Comparison of ENCODE assay signal across 16 mouse cellular contexts in the genomic region with DNA sequence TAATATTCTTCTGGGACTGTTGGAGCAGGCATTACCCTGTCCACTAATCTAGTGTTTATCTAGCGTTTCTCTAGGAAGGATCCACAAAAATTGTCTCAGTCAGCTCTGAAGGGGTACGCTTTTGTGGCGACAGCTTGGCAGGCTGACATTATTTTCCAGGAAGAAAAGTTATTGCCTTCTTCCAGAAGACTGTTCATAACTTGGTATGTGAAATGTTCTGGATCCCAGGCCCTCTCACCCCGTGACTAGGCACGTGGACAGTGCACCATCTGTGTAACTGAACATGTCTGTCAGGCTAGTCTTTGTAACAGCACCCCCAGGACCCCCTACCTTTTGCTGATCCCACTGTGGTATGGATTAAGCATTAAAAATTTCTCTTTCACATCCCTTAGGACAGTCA. TPM values are rescaled to one million over a fixed set of nuclear protein-coding genes. Genes with fewer than 3 reads are reported as not detected.
DNase-seq lines count a peak whose midpoint lies in the region; ATAC-seq and TF ChIP-seq lines count a peak whose summit lies in the region.
"Had no signal": no experiment of that assay in that cellular context is flagged by ENCODE, and none has a peak within 500 bp of the region (broad histone marks: within the 10 kb centered on the region; RNA-seq: fewer than 3 reads in every experiment).

No protein-coding gene starts in this region.

- WGBS in heart, embryonic 13.5 days, result 46% methylated on average over 5 of the region's 5 CpGs
- WGBS in lung, embryonic 14.5 days, result 26% methylated on average over 5 of the region's 5 CpGs
- WGBS in lung, adult 2 months, result 66% methylated on average over 5 of the region's 5 CpGs
- WGBS in limb, embryonic 12.5 days, result 49% methylated on average over 5 of the region's 5 CpGs

- peaks cover 56% of the 10 kb centered on the region for H3K4me1 ChIP-seq in heart, embryonic 13.5 days
- peaks cover 20% of the 10 kb centered on the region; the same call in 1 of the 2 replicates for H3K4me1 ChIP-seq in lung, embryonic 14.5 days (ENCODE audit: insufficient read depth)
- no peaks in the 10 kb centered on the region; the same call in 1 of the 2 replicates for H3K4me1 ChIP-seq in lung, adult 2 months (ENCODE audit: control insufficient read depth, insufficient read depth, low read length)
- peaks cover 40% of the 10 kb centered on the region for H3K4me1 ChIP-seq in limb, embryonic 12.5 days (replicated peaks)
- H3K4me1 ChIP-seq: megakaryocyte, embryonic 14.5 days had no signal

- TF ChIP-seq POLR2A in lung, adult 2 months (IDR thresholded peaks at IDR 0.05; ENCODE audit: borderline replicate concordance, extremely low read depth, low read depth, low read length), result no peak

- H3K27ac ChIP-seq in heart, embryonic 13.5 days (replicated peaks), result peak overlapping the region; percentile 99
- peak overlapping the region; percentile 99 for H3K27ac ChIP-seq in lung, embryonic 14.5 days (ENCODE audit: low read depth)
- 0 out of 2 replicates have a peak overlapping the region, but pooled peaks have one; percentile 29 for H3K27ac ChIP-seq in limb, embryonic 12.5 days
- H3K27ac ChIP-seq: liver, embryonic 14.5 days had no signal

- H3K27me3 ChIP-seq in heart, embryonic 13.5 days (replicated peaks), result no peaks in the 10 kb centered on the region
- no peaks in the 10 kb centered on the region for H3K27me3 ChIP-seq in lung, embryonic 14.5 days (ENCODE audit: insufficient read depth, low read length)
- no peaks in the 10 kb centered on the region for H3K27me3 ChIP-seq in limb, embryonic 12.5 days

- intact Hi-C loops in heart, postnatal 25 days (cut with DNase I), result no loop called here

- no peak for DNase-seq in heart, postnatal 25 days (ENCODE audit: low spot score)
- DNase-seq in lung, embryonic 14.5 days, result no peak
- no peak for DNase-seq in lung, adult 2 months
- no peak for DNase-seq in cerebellum, postnatal 10 days
- DNase-seq: adrenal gland, adult 2 months; cerebellum, adult 11 months had no signal

- peak overlapping the region; percentile 71; the same call in 1 of the 2 replicates for H3K4me2 ChIP-seq in heart, embryonic 13.5 days
- H3K4me2 ChIP-seq in lung, embryonic 14.5 days, result peak overlapping the region; percentile 61
- H3K4me2 ChIP-seq in limb, embryonic 12.5 days, result 0 out of 2 replicates have a peak overlapping the region, but pooled peaks have one; percentile 64

- H3K36me3 ChIP-seq in heart, embryonic 13.5 days, result no peaks in the 10 kb centered on the region
- no peaks in the 10 kb centered on the region for H3K36me3 ChIP-seq in lung, embryonic 14.5 days (ENCODE audit: insufficient read depth)
- H3K36me3 ChIP-seq in limb, embryonic 12.5 days, result no peaks in the 10 kb centered on the region
- H3K36me3 ChIP-seq: G1E had no signal

- no peak for ATAC-seq in heart, embryonic 13.5 days (ENCODE audit: extremely low read depth, insufficient number of reproducible peaks, low FRiP score, low TSS enrichment)
- ATAC-seq in lung, embryonic 14.5 days (ENCODE audit: insufficient read depth), result no peak
- ATAC-seq in limb, embryonic 12.5 days (ENCODE audit: insufficient number of reproducible peaks, insufficient read depth, low FRiP score, low TSS enrichment, low read depth), result no peak
- no peak for ATAC-seq in erythroid progenitor cell, adult 5-6 weeks (replicated peaks; ENCODE audit: low FRiP score, poor library complexity, severe bottlenecking)
- ATAC-seq: forebrain, embryonic 14.5 days; inflammation-experienced regulatory T-cells, adult 6 months; midbrain, embryonic 16.5 days had no signal

- H3K9ac ChIP-seq in heart, embryonic 13.5 days, result 0 out of 2 replicates have a peak overlapping the region, but pooled peaks have one; percentile 93
- no peak overlapping the region for H3K9ac ChIP-seq in lung, embryonic 14.5 days
- no peak overlapping the region for H3K9ac ChIP-seq in limb, embryonic 12.5 days (replicated peaks)
- H3K9ac ChIP-seq: liver, embryonic 14.5 days had no signal

- no peak overlapping the region for H3K4me3 ChIP-seq in heart, embryonic 13.5 days
- H3K4me3 ChIP-seq in lung, embryonic 14.5 days (ENCODE audit: low read depth, low read length), result peak overlapping the region; percentile 73
- H3K4me3 ChIP-seq in lung, adult 2 months (replicated peaks; ENCODE audit: extremely low read depth, low read depth, low read length), result no peak overlapping the region
- no peak overlapping the region for H3K4me3 ChIP-seq in limb, embryonic 12.5 days (replicated peaks)
- H3K4me3 ChIP-seq: megakaryocyte, embryonic 14.5 days had no signal

- no peak for TF ChIP-seq CTCF in lung, embryonic 14.5 days (IDR thresholded peaks at IDR 0.05; ENCODE audit: low read depth)
- no peak for TF ChIP-seq CTCF in lung, adult 2 months (IDR thresholded peaks at IDR 0.05; ENCODE audit: insufficient read depth, low read length)

- no peaks in the 10 kb centered on the region for H3K9me3 ChIP-seq in heart, embryonic 13.5 days
- no peaks in the 10 kb centered on the region for H3K9me3 ChIP-seq in lung, embryonic 14.5 days (ENCODE audit: low read depth, low read length)
- no peaks in the 10 kb centered on the region for H3K9me3 ChIP-seq in limb, embryonic 12.5 days
- H3K9me3 ChIP-seq: G1E had no signal

RNA-seq across cellular contexts. Expression of gene Ednra, which starts 1.1 kb away (rescaled TPM):
- 38.2 and 42.8 TPM in 2 replicates for polyA plus RNA-seq in heart, embryonic 13.5 days (2015; fragmentation: Nextera tagmentation; extraction: Ambion mirVana)
- 10 to 100 TPM; 45.8 to 50.9 TPM for total RNA-seq in heart, postnatal 25 days (2021)
- polyA plus RNA-seq in lung, embryonic 14.5 days (2014; fragmentation: Nextera tagmentation; extraction: Ambion mirVana), result 140 and 147 TPM in 2 replicates
- 35.5 and 50.1 TPM in 2 replicates for polyA plus RNA-seq in lung, adult 2 months (2012; rRNA removed)
- 43.5 and 50.5 TPM in 2 replicates for polyA plus RNA-seq in limb, embryonic 12.5 days (2016; fragmentation: Nextera tagmentation; extraction: Ambion mirVana)
- total RNA-seq in erythroid progenitor cell, adult 5-6 weeks (2015; ENCODE audit: low replicate concordance), result 1.4 and 1.7 TPM in 2 replicates
- 0.76 TPM in 1 of 2 replicates, not detected in the other for total RNA-seq in erythroid progenitor cell, adult 5-6 weeks (2017; ENCODE audit: low replicate concordance)
- total RNA-seq: granulocyte monocyte progenitor cell, adult 5-6 weeks had no signal
- polyA plus RNA-seq: G1E; inflammation-experienced regulatory T-cells, adult 6 months had no signal

Comparison
In these comparisons a context has a peak if more than half of its experiments do, and no peak if none do; other contexts are left out.
1. H3K27ac ChIP-seq: peak in every context shown above with its lines; median percentile 99 in heart, embryonic 13.5 days; 99 in lung, embryonic 14.5 days; 29 in limb, embryonic 12.5 days.